Mouse (Mus musculus) limb, embryonic 12.5 days (tissue): Measurements from ENCODE around the gene 4833439L19Rik. TPM values are rescaled to one million over a fixed set of nuclear protein-coding genes. Genes with fewer than 3 reads are reported as not detected.
"Not testable (repeated sequence)": the region's sequence is repeated elsewhere in the genome, so short reads cannot be mapped to it uniquely, and the experiment has no call there.

ENCODE experiments used
- ATAC-seq: fragments of 200-750 bp; cut with Nextera tagmentation; 2 replicates; pipeline ENCODE4 v1.8.0; 2017; ENCODE audit warnings: low read depth, moderate TSS enrichment; ENCODE audit not compliant: insufficient number of reproducible peaks, insufficient read depth, low FRiP score, low TSS enrichment
- H3K27ac ChIP-seq: fragments of 300-500 bp; sonication (generic); 2 replicates; pipeline ENCODE4 v1.5.1; 2016; ENCODE audit warnings: mild to moderate bottlenecking, moderate library complexity
- H3K27me3 ChIP-seq: fragments of 300-500 bp; sonication (generic); 2 replicates; pipeline ENCODE4 v1.6.1; 2016; ENCODE audit warnings: mild to moderate bottlenecking, moderate library complexity
- H3K36me3 ChIP-seq: fragments of 300-500 bp; sonication (generic); 2 replicates; pipeline ENCODE4 v1.6.1; 2016; ENCODE audit warnings: mild to moderate bottlenecking, moderate library complexity
- H3K4me1 ChIP-seq: fragments of 300-500 bp; sonication (generic); replicated peaks from 2 replicates; pipeline ENCODE4 v1.6.1; 2016
- H3K4me2 ChIP-seq: fragments of 300-500 bp; sonication (generic); 2 replicates; pipeline ENCODE4 v1.6.1; 2016; ENCODE audit warnings: mild to moderate bottlenecking, moderate library complexity
- H3K4me3 ChIP-seq: fragments of 300-500 bp; sonication (generic); replicated peaks from 2 replicates; pipeline ENCODE4 v1.5.1; 2016; ENCODE audit warnings: mild to moderate bottlenecking
- H3K9ac ChIP-seq: fragments of 300-500 bp; sonication (generic); replicated peaks from 2 replicates; pipeline ENCODE4 v1.6.1; 2016; ENCODE audit warnings: mild to moderate bottlenecking, moderate library complexity
- H3K9me3 ChIP-seq: fragments of 300-500 bp; sonication (generic); 2 replicates; pipeline ENCODE4 v1.6.1; 2016; ENCODE audit warnings: mild to moderate bottlenecking, moderate library complexity
- WGBS: fragments of 180-500 bp; shearing (Covaris S2); methylation state at CpG from one replicate; pipeline ENCODE4 v1.1.7; 2016; 5-methylcytosine and 5-hydroxymethylcytosine counted together
- polyA plus RNA-seq: library from polyadenylated mRNA; unstranded; fragments of >200 nt; fragmentation: Nextera tagmentation; extraction: Ambion mirVana; gene quantifications from 2 replicates; pipeline ENCODE4 v1.2.1, GENCODE M21; 2016

Gene 4833439L19Rik
- 151 and 155 TPM in 2 replicates for polyA plus RNA-seq

DNA sequence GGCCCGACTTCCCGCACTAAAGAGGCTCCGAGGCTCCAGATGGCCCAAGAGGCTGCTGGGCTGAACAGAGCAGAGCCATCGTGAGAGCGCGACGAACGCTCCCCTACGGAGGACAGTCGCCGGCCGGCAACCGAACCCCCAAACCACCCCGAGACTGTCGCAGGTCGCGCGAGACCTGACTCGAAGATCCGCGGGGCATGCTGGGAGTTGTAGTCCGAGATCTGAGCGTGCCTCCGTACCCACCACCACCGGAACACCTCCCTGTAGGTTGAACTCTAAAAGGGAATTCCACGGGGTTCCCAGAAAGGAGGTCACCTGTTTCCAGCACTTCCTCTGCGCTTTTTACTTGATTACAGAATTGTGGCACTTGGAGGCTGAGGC is at the start of gene 4833439L19Rik:
TSS of gene 4833439L19Rik (minus strand) at position 235 of the 381 bp plus-strand sequence.
- peaks cover 7% of the 10 kb centered on the region for H3K4me1 ChIP-seq
- H3K9me3 ChIP-seq: no peaks in the 10 kb centered on the region
- peak within 1 kb of the TSS; percentile 97 for H3K4me3 ChIP-seq
- H3K27ac ChIP-seq: 0 out of 2 replicates have a peak within 1 kb of the TSS, but pooled peaks have one; percentile 62
- WGBS: under 1% methylated on average over 27 of the region's 27 CpGs
- peak within 1 kb of the TSS; percentile 93 for H3K9ac ChIP-seq
- no peaks in the 10 kb centered on the region for H3K27me3 ChIP-seq
- peak; percentile 94 for ATAC-seq
- peaks cover 36% of the 10 kb centered on the region for H3K36me3 ChIP-seq
- peak within 1 kb of the TSS; percentile 91 for H3K4me2 ChIP-seq

DNA sequence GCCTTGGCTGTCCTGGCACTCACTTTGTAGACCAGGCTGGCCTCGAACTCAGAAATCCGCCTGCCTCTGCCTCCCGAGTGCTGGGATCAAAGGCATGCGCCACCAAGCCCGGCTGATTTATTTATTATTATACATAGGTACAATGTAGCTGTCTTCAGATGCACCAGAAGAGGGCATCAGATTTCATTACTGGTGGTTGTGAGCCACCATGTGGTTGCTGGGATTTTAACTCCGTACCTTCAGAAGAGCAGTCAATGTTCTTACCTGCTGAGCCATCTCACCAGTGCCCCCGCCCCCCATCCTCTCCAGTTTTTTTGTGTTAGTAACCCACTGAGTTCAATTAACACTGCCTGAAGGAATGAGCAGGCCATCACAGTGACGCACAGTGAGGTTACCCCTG is 47.9 kb upstream of the 4833439L19Rik start:
- not testable (repeated sequence) for H3K4me2 ChIP-seq, H3K9ac ChIP-seq, ATAC-seq, H3K27ac ChIP-seq, H3K36me3 ChIP-seq, H3K4me3 ChIP-seq, H3K9me3 ChIP-seq, H3K4me1 ChIP-seq
- WGBS: 87% methylated on average over 8 of the region's 8 CpGs
- peaks cover 24% of the 10 kb centered on the region for H3K27me3 ChIP-seq

DNA sequence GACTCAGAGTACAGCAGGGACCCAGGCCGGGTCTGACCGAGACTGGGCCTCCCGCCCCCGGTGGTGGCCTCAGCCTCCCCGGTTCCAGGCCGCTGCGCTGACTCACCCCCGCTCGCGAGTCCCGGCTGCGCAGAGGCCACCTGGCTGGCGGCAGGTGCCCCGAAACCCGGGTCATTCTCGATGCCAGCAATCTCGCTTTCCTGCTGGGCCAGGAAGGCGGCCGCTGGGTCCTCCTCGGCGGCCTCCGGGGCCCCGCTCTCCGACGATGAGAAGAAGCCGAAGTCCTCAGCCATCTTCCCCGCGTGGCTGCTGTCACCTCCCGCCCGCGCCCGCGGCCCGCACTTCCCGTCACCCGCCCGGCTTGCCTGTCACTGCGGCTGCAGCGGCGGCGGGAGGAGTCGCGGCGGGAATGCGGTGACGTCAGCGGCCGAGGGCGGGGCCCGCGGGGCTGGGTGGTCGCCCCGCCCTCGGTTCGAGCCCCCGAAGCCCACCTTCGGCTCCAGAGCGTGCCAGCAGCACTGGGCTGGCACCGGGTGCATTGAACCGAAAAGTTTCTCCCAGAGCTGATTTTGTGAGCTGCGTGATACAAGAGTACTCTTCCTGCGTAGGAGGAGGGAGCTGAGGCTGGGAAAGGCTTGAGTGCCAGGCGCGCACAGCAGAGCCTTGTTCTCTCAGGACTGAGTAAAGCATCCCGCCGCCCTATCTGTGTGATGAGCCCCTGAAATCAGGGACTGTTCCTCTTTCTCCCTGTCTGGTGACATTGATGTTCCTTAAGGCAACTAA is 45.9 kb upstream of the 4833439L19Rik start, which contains the start of gene Cltb:
TSS of gene Cltb (minus strand) at position 373 of the 783 bp plus-strand sequence.
- peak within 1 kb of the TSS; percentile 59 for H3K4me3 ChIP-seq
- 0 out of 2 replicates have a peak, but pooled peaks have one; percentile 41 for ATAC-seq
- no peaks in the 10 kb centered on the region; the same call in 1 of the 2 replicates for H3K36me3 ChIP-seq
- H3K9me3 ChIP-seq: no peaks in the 10 kb centered on the region
- peaks cover 9% of the 10 kb centered on the region for H3K4me1 ChIP-seq
- H3K27me3 ChIP-seq: peaks cover 24% of the 10 kb centered on the region
- peak within 1 kb of the TSS; percentile 92 for H3K4me2 ChIP-seq
- under 1% methylated on average over 66 of the region's 66 CpGs for WGBS
- H3K9ac ChIP-seq: peak within 1 kb of the TSS; percentile 63
- no peak within 1 kb of the TSS for H3K27ac ChIP-seq

DNA sequence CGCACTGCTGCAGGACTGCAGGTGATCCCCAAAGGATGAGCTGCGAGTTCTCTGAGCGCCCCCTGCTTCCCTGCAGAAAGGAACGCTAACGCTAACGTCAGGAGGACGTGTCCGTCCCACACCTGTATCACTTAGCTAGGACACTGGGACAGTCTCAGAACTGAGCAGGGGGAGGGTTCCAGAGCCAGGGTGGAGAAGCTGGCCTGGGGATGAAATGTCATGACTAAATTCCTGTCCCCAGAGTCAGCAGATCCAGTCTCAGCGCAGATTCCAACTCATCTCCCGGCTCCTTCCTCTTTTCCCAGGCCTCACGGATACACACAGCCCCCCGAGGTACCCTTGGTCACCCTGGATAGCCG is 45.4 kb upstream of the 4833439L19Rik start:
- peak overlapping the region; percentile 63 for H3K9ac ChIP-seq
- no peaks in the 10 kb centered on the region for H3K9me3 ChIP-seq
- no peak overlapping the region for H3K27ac ChIP-seq
- H3K36me3 ChIP-seq: no peaks in the 10 kb centered on the region; the same call in 1 of the 2 replicates
- H3K27me3 ChIP-seq: peaks cover 24% of the 10 kb centered on the region
- ATAC-seq: no peak
- WGBS: 8% methylated on average over 13 of the region's 13 CpGs
- H3K4me1 ChIP-seq: peaks cover 9% of the 10 kb centered on the region
- H3K4me2 ChIP-seq: peak overlapping the region; percentile 92
- H3K4me3 ChIP-seq: peak overlapping the region; percentile 59

DNA sequence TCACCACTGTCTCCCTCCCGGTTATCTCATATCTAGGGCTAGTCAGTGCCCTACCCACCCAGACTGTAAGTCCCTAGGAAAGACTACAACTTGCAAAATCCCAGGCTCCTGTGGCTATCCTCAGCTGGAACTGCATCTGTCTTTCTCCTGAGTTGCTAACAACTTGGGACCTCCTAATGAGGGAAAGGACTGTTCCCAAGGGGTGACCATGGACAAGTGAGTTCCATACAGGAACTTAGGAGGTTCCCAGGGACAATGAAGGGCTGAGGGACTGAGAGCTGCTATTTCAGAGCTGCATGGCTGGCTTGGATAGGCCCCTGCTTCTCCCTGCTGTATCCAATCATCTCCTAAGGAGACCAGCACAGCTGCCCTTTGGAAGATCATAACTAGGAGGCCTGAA is 44.1 kb upstream of the 4833439L19Rik start:
- ATAC-seq: no peak
- Histone ChIP-seq H3K36me3 (no peaks in the 10 kb centered on the region; the same call in 1 of the 2 replicates), H3K27ac (no peak overlapping the region), H3K4me1 (peaks cover 14% of the 10 kb centered on the region), H3K9me3 (no peaks in the 10 kb centered on the region), H3K4me2 (no peak overlapping the region), H3K9ac (no peak overlapping the region), H3K4me3 (no peak overlapping the region), H3K27me3 (peaks cover 24% of the 10 kb centered on the region)
- 21% methylated on average over 1 of the region's 1 CpGs for WGBS

DNA sequence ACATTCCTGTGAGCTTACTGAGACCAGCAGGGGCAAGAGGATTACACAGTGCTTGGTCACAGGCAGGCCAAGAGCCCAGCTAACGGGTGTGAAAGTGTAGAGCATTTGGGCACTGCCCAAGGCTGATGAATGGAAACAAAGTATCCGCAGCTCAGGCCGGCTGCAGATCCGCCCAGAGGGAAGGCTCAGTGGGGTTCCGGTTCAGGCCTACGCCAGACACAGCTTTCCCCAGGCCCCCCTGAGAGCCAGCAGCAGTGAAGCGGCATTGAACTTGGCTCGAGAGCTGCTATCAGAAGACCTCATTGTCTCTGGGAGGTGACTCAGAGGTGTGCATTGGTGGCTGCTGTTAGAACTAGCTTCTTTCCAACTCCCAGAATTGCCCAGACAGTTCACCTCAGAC is 43.4 kb upstream of the 4833439L19Rik start:
- peaks cover 21% of the 10 kb centered on the region for H3K4me1 ChIP-seq
- no peak overlapping the region for H3K4me3 ChIP-seq
- no peak overlapping the region for H3K4me2 ChIP-seq
- 23% methylated on average over 8 of the region's 8 CpGs for WGBS
- ATAC-seq: no peak
- H3K9me3 ChIP-seq: no peaks in the 10 kb centered on the region
- H3K36me3 ChIP-seq: no peaks in the 10 kb centered on the region; the same call in 1 of the 2 replicates
- peaks cover 24% of the 10 kb centered on the region for H3K27me3 ChIP-seq
- H3K27ac ChIP-seq: no peak overlapping the region
- no peak overlapping the region for H3K9ac ChIP-seq

DNA sequence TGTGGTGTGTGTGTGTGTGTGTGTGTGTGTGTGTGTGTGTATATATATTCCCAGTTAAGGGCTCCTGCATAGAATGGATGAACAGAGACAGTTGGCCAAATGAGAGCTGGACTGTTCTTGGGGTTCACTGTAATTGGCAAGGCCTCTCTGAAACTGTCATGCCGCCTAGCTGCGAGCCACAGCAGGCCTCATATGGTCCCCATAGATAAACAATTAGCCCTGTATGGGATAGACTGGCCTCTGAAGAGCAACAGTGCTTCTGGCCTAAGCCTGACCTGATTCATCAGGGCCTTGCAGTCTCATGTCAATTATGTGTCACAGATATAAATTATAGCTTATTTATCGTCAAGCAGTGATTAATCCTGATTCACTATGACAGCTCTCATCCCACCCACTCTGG is 42.8 kb upstream of the 4833439L19Rik start:
- H3K9ac ChIP-seq: no peak overlapping the region
- 67% methylated on average over 3 of the region's 3 CpGs for WGBS
- no peak overlapping the region for H3K4me3 ChIP-seq
- no peaks in the 10 kb centered on the region; the same call in 1 of the 2 replicates for H3K36me3 ChIP-seq
- H3K4me2 ChIP-seq: no peak overlapping the region
- ATAC-seq: no peak
- H3K27me3 ChIP-seq: peaks cover 24% of the 10 kb centered on the region
- H3K27ac ChIP-seq: no peak overlapping the region
- H3K4me1 ChIP-seq: peaks cover 27% of the 10 kb centered on the region
- no peaks in the 10 kb centered on the region for H3K9me3 ChIP-seq

DNA sequence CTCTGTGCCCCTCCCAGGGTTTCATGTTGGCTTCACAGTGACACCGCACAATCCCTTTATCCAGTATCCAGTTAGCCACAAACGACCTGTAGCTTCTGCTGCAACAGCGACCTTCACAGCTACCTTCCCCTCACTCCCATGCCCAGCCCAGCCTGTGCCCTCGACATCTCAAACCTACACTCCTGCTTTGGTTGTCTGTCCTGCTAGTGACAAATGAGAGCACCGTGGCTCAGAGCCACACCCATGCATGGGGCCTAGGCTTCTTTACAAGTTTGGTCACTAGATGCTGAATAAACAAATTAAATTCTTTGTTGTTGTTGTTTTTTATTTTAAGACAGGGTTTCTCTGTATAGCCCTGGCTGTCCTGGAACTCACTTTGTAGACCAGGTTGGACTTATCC is 42.0 kb upstream of the 4833439L19Rik start:
- Histone ChIP-seq H3K27ac (no peak overlapping the region), H3K4me1 (peaks cover 35% of the 10 kb centered on the region), H3K4me2 (no peak overlapping the region), H3K27me3 (peaks cover 24% of the 10 kb centered on the region), H3K9me3 (no peaks in the 10 kb centered on the region), H3K36me3 (no peaks in the 10 kb centered on the region; the same call in 1 of the 2 replicates), H3K9ac (no peak overlapping the region), H3K4me3 (no peak overlapping the region)
- WGBS: 66% methylated on average over 5 of the region's 5 CpGs
- no peak for ATAC-seq

DNA sequence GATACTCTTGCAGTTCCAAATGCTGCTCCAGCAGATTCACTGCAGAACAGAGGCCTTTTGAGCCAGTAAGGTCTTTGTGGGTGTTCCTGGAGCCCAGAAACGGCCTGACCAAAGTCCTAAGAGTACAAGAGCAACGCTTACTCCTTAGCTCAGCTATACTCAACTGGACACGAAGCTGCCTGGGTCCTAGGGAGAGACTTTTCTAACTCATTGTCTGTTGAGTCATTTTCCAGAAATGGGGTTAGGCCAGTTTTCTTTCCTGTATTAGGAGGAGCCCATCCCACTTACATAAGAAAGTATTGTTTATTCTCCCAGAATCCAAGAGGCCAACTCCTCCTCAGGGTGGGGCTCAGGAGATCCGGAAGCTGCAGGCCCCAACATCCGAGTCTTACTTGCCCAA is 40.2 kb upstream of the 4833439L19Rik start:
- Histone ChIP-seq H3K4me1 (peaks cover 34% of the 10 kb centered on the region), H3K27me3 (peaks cover 14% of the 10 kb centered on the region), H3K9me3 (no peaks in the 10 kb centered on the region), H3K4me2 (no peak overlapping the region), H3K27ac (no peak overlapping the region), H3K9ac (no peak overlapping the region), H3K4me3 (no peak overlapping the region), H3K36me3 (no peaks in the 10 kb centered on the region; the same call in 1 of the 2 replicates)
- no peak for ATAC-seq
- WGBS: 80% methylated on average over 5 of the region's 5 CpGs

DNA sequence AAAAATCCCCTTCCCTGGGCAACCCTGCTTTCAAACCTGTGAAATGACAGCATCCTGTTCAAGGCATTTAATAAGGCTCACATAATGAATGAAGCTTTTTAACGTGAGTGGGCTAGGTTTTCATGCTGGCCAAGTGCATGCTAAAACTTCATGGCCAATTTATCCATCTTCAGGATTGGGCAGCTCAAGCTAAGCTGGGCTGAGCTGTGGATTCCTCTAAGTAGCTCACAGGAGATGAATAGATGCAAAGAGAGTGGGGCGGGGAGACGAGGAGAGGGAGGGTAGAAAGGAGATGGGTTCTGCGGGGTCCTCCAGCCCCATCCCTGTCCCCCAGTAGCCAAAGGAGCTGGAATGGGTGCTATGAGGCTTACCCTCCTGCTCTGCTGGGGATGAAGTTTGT is 39.0 kb upstream of the 4833439L19Rik start:
- Histone ChIP-seq H3K9ac (no peak overlapping the region), H3K9me3 (no peaks in the 10 kb centered on the region), H3K4me1 (peaks cover 34% of the 10 kb centered on the region), H3K36me3 (peaks cover 4% of the 10 kb centered on the region), H3K4me2 (no peak overlapping the region), H3K27me3 (peaks cover 4% of the 10 kb centered on the region; the same call in 1 of the 2 replicates), H3K4me3 (no peak overlapping the region), H3K27ac (peak overlapping the region; percentile 66)
- no peak for ATAC-seq
- WGBS: 66% methylated on average over 4 of the region's 4 CpGs

DNA sequence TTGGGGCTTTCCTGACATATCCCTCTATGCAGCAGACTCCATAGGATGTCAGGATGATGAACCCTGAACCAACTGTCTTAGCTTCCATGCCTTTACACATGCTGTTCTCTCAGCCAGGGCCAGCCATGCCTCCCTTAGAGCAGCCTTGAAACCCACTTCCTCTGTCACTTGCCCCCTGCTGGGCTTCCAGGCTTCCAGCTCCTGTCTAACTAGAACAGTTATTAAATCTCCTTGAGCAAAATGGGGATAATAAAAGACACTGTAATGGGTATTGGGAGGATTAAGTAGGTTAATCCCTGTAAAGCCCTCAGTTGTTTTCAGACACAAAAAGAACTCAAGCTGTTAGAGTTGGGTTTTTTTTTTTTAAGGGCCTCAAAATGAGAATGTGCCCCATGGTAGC is 38.3 kb upstream of the 4833439L19Rik start:
- Histone ChIP-seq H3K4me3 (no peak overlapping the region), H3K9ac (no peak overlapping the region), H3K36me3 (peaks cover 11% of the 10 kb centered on the region), H3K4me2 (no peak overlapping the region), H3K9me3 (no peaks in the 10 kb centered on the region), H3K27me3 (no peaks in the 10 kb centered on the region), H3K4me1 (peaks cover 30% of the 10 kb centered on the region), H3K27ac (peak overlapping the region; percentile 66; the same call in 1 of the 2 replicates)
- ATAC-seq: 0 out of 2 replicates have a peak, but pooled peaks have one; percentile 32
